Mouse (Mus musculus): ENCODE measurements at regions not wholly inside any gene's neighbourhood (a gene's known extent, or its start where the extent isn't known, plus 50 kb on each side); places are given as distances from the start of the nearest gene placed in this dataset.
"Not testable (repeated sequence)": the region's sequence is repeated elsewhere in the genome, so short reads cannot be mapped to it uniquely, and the experiment has no call there.

DNA sequence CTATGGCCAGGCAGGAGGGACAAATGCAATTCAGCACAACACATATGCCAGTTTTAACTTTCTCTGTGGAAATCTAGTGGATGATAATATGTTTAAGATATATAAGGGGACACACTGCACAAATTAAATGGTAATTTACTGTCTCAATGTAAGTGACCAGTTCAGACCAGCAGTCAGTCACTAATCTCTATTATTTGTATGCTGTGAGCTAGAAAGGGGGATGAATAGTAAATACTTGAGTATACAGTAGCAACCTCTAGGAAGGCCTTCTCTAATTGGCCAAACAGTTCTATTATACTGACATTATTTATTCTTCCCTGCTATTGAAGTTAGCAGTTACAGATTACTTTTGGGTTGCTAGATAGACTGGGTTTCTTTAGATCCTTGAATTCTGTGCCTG is 391.2 kb downstream of the Fign start:
- H3K4me1 ChIP-seq (replicated peaks): peaks cover 15% of the 10 kb centered on the region
- H3K9me3 ChIP-seq: no peaks in the 10 kb centered on the region
- no peak for ATAC-seq (ENCODE audit: low FRiP score)
- no peak overlapping the region for H3K4me3 ChIP-seq
- no peak overlapping the region for H3K9ac ChIP-seq
- no peak overlapping the region for H3K27ac ChIP-seq
- no peaks in the 10 kb centered on the region for H3K27me3 ChIP-seq
- no peaks in the 10 kb centered on the region for H3K36me3 ChIP-seq
- H3K4me2 ChIP-seq: no peak overlapping the region

DNA sequence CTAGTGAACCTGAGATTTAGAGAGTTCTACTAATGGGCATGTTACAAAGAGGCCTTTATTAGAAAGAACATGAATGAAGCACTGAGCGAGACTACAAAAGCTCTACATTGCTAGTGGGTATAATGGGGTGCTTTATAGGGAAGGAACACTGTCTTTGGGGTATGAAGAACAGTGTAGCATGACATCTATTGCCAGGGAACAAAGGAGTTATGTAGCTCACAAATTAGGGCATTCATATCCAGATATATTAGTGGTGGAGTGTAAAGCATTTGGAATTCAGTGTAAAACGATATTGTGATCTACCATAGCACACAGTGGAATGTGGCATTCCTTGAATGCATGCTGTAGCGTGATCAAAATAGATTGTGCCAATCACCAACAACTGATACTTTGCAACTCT is 391.7 kb downstream of the Fign start:
- Histone ChIP-seq H3K4me2 (no peak overlapping the region), H3K9ac (no peak overlapping the region), H3K27ac (no peak overlapping the region), H3K9me3 (no peaks in the 10 kb centered on the region), H3K36me3 (no peaks in the 10 kb centered on the region), H3K27me3 (no peaks in the 10 kb centered on the region), H3K4me3 (no peak overlapping the region), H3K4me1 (replicated peaks) (peaks cover 15% of the 10 kb centered on the region)
- no peak for ATAC-seq (ENCODE audit: low FRiP score)
- WGBS: 44% methylated on average over 3 of the region's 3 CpGs

DNA sequence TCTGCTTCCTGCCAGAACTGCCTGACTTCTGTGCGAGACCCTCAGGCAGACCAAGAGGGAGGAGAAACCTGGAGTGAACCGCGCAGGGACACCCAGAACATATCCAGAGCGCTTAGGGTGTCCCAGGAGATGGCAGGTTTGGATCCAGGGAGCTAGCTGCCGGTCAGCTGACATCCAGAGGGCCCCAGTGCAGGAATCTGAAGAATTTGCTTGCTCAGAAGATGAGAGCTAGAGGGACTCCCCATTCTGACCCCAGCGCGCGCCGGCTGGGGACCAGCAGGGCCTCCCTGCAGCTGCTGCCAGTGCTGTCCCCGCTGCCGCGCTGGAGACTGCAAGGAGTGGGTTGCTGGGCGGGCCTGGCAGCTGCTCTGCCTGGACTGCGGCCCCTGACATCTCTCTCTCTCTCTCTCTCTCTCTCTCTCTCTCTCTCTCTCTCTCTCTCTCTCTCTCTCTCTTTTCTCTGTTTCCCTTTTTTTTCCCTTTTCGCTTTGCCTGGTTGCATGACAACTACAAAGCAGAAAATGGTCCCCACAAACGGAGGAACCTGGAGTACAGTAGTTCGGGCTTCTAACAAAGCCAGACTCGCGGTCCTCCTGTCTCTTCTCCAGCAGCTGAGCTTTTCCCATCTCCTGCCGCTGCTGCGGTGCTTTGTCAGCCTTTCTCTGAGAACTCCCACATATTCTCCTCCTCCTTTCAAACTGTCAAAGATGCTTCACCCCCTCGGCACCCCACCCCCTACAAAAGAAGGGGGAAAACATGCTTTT is 395.3 kb downstream of the Fign start:
- WGBS: 0% methylated on average over 22 of the region's 22 CpGs
- H3K4me3 ChIP-seq: peak overlapping the region; percentile 40
- H3K4me1 ChIP-seq (replicated peaks): peaks cover 15% of the 10 kb centered on the region
- H3K36me3 ChIP-seq: no peaks in the 10 kb centered on the region
- peak overlapping the region; percentile 81 for H3K27ac ChIP-seq
- peak overlapping the region; percentile 64 for H3K4me2 ChIP-seq
- H3K9ac ChIP-seq: peak overlapping the region; percentile 72
- peak; percentile 95 for ATAC-seq (ENCODE audit: low FRiP score)
- no peaks in the 10 kb centered on the region for H3K9me3 ChIP-seq
- no peaks in the 10 kb centered on the region for H3K27me3 ChIP-seq

DNA sequence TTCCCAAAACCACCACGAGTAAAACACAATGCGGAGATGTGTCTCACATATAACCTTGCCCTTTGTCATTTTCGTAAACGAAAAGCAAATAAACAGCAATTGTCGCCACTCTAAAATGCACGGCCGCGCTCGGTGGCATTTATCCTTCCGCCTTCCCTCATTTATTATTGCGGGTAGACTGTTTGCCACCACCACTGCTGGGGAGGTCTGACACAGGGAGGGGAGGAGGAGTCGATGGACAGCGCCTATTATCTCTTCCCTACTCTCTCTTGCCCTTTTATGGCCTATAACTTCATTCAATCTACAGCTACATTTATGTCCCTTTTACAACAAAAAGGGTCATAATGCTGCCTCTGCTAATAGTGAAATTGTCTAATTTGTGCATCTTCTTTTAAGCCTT is 396.0 kb downstream of the Fign start:
- Histone ChIP-seq H3K36me3 (no peaks in the 10 kb centered on the region), H3K9ac (peak overlapping the region; percentile 72), H3K27me3 (no peaks in the 10 kb centered on the region), H3K4me3 (peak overlapping the region; percentile 40), H3K4me1 (replicated peaks) (peaks cover 15% of the 10 kb centered on the region), H3K4me2 (peak overlapping the region; percentile 64), H3K27ac (peak overlapping the region; percentile 81), H3K9me3 (no peaks in the 10 kb centered on the region)
- ATAC-seq (ENCODE audit: low FRiP score): no peak
- WGBS: 11% methylated on average over 13 of the region's 13 CpGs

DNA sequence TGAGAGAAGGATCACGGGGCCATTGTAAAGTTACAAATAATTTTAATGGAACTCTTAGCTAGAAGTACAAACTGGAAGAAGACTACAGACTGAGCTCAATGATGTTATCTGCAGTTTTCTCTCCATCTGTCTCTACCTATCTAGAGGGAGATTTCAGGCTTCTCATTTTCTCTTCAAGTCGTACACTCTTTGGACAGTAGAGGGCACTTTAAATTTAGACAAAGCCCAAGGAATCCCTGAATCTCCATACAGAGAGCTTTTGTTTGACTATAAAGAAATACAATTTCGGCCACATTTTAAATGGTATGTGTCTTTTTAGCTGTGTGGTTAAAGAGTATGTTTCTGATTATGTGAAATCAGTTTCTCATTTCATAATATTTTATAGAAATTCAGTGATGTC is 397.6 kb downstream of the Fign start:
- Histone ChIP-seq H3K4me3 (no peak overlapping the region), H3K27me3 (no peaks in the 10 kb centered on the region), H3K9me3 (no peaks in the 10 kb centered on the region), H3K4me2 (no peak overlapping the region), H3K36me3 (no peaks in the 10 kb centered on the region), H3K4me1 (replicated peaks) (peaks cover 15% of the 10 kb centered on the region), H3K9ac (no peak overlapping the region), H3K27ac (no peak overlapping the region)
- ATAC-seq (ENCODE audit: low FRiP score): peak; percentile 66
- 21% methylated on average over 3 of the region's 3 CpGs for WGBS

DNA sequence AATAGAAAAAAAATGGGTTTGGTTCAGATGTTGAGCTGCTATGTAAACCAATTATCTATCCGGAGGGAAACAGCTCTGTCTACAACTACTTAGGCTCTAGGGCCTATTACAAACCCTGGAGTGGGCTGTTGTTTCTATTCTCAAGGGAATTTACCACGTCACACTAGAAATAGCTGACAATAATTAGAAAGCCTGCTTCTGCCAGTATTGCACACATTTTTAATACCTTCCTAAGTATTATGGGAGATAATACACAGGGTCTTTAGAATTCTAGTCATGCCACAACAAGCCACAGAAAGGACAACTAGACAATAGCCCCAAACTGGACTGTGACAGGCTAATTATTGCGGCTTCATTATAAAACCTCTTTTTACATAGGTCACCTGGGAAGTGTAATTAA is 428.1 kb downstream of the Fign start:
- ATAC-seq (ENCODE audit: low FRiP score): peak; percentile 90
- no peak overlapping the region for H3K4me3 ChIP-seq
- H3K9me3 ChIP-seq: no peaks in the 10 kb centered on the region
- peaks cover 11% of the 10 kb centered on the region; the same call in 1 of the 2 replicates for H3K4me1 ChIP-seq (replicated peaks)
- H3K9ac ChIP-seq: no peak overlapping the region
- WGBS: 24% methylated on average over 3 of the region's 3 CpGs
- H3K27me3 ChIP-seq: no peaks in the 10 kb centered on the region
- no peak overlapping the region for H3K4me2 ChIP-seq
- H3K36me3 ChIP-seq: no peaks in the 10 kb centered on the region
- H3K27ac ChIP-seq: no peak overlapping the region

DNA sequence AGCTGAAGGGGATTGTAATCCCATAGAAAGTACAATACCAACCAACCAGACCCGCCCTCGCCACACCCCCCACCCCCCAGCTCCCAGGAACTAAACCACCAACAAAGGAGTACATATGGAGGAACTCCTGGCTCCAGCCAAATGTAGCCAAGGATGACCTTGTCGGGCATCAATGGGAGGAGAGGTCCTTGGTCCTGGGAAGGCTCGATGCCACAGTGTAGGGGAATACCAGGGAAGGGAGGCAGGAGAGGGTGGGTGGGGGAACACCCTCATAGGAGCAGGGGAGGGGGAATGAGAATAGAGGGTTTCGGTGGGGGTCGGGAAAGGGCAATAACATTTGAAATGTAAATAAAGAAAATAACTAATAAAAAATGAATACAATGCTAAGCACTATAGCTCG is 429.1 kb downstream of the Fign start:
- no peaks in the 10 kb centered on the region for H3K9me3 ChIP-seq
- peak; percentile 41; the same call in 1 of the 2 replicates for ATAC-seq (ENCODE audit: low FRiP score)
- no peak overlapping the region for H3K4me2 ChIP-seq
- H3K27ac ChIP-seq: no peak overlapping the region
- no peaks in the 10 kb centered on the region for H3K36me3 ChIP-seq
- no peak overlapping the region for H3K4me3 ChIP-seq
- 63% methylated on average over 7 of the region's 7 CpGs for WGBS
- no peak overlapping the region for H3K9ac ChIP-seq
- H3K4me1 ChIP-seq (replicated peaks): peaks cover 11% of the 10 kb centered on the region; the same call in 1 of the 2 replicates
- H3K27me3 ChIP-seq: no peaks in the 10 kb centered on the region

DNA sequence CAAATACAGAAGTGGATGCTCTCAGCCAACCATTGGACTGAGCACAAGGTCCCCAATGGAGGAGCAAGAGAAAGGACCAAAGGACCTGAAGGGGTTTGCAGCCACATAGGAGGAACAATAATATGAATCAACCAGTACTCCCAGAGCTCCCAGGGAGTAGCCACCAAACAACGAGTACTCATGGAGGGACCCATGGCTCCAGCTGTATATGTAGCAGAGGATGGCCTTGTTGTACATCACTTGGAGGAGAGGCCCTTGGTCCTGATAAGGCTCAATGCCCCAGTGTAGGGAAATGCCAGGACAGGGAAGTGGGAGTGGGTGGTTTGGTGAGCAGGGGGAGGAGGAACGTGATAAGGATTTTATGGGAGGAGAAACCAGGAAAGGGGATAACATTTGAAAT is 437.9 kb downstream of the Fign start:
- H3K27me3 ChIP-seq; H3K9ac ChIP-seq; H3K4me1 ChIP-seq (replicated peaks); H3K4me3 ChIP-seq; H3K9me3 ChIP-seq; H3K36me3 ChIP-seq; H3K4me2 ChIP-seq; H3K27ac ChIP-seq; ATAC-seq (ENCODE audit: low FRiP score): not testable (repeated sequence)
- 96% methylated on average over 2 of the region's 2 CpGs for WGBS
